Mouse (Mus musculus): ENCODE data around the gene Hspbap1. TPM values are rescaled to one million over a fixed set of nuclear protein-coding genes. Genes with fewer than 3 reads are reported as not detected.

Gene Hspbap1
- total and polyA plus RNA-seq, 3 experiments = 13.6 to 15.9 (median 15.3) TPM

DNA sequence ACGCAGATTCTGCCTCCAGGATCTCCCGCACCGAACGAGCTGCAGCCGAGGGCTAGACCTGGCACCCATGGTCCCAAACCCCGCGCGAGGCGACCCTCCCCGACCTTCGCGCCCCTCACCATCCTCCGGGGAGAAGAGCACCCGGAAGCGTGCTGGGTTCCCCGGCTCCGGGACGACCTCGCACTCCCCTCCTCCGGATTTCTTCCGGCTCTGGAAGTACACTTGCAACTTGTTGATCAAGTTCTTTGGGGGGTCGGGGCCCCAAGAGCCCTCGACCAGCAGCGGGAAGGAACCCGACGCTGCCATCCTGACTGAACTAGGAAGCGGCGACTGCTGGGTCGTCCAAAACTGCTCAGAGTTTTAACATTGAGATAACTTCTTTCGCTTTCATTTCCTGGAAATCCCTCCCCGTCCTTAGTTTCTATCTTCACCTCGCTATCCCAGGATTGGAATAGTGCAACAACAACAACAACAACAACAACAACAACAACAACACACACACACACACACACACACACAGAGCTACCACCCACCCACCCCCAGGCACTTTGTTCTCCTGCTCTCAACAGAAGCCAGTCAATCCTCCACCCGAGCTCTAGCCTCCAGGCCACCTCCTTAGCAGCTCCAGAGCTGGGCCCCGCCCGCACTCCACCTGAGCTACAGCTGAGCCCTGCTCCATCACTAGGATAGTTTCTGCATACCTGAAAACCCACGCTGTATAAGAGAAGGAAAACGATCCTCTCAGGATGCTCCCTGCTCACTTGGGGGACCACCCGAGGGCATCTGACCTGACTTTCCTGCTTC lies 101.1 kb downstream of the Hspbap1 start, which contains the start of gene Parp14:
Gene Parp14 (minus strand): TSS at position 497 of the 804 bp plus-strand sequence.
- Histone ChIP-seq H3K79me2 (replicated peaks; ENCODE audit: control insufficient read depth, extremely low read depth, insufficient read depth, poor library complexity, severe bottlenecking) (no peaks in the 10 kb centered on the region), H3K27me3 (replicated peaks) (peaks cover 3% of the 10 kb centered on the region), H3K27ac (ENCODE audit: insufficient read depth, low read depth) (peak within 1 kb of the TSS; percentile 27; the same call in 1 of the 2 replicates), H3K36me3 (replicated peaks in 1 of 2; ENCODE audit: control insufficient read depth in 1 of 2, insufficient read depth in 1 of 2, low read length in 1 of 2) (no peaks in the 10 kb centered on the region), H3K9ac (ENCODE audit: insufficient read depth, low read depth) (peak within 1 kb of the TSS; percentile 66), H3K4me1 (ENCODE audit: control insufficient read depth in 1 of 2, insufficient read depth in 2 of 2) (peaks cover 5 to 39% of the 10 kb centered on the region in 2 experiments), H3K9me3 (replicated peaks; ENCODE audit: low read length) (peaks cover 3% of the 10 kb centered on the region), H3K4me2 (ENCODE audit: insufficient read depth, low read depth, poor library complexity, severe bottlenecking) (peak within 1 kb of the TSS; percentile 97), H3K4me3 (replicated peaks in 1 of 3; ENCODE audit: low read depth in 2 of 3, low read length in 2 of 3, poor library complexity in 1 of 3) (peak within 1 kb of the TSS; percentile 75 to 83 (median 82))
- no peak for DNase-seq (ENCODE audit: extremely low read depth)
- in situ Hi-C loops (cut with MboI; ENCODE audit: low pct_ligation_motif_present, low pct_unique_long_range_greater_than_20kb, low sequenced_read_pairs) (loop anchor here (5.0 kb wide), 1 partner anchor 66 kb away; the partner anchor contains the start of genes Dtx3l and Parp9), dilution Hi-C loops (cut with MboI; ENCODE audit: extremely low pct_ligation_motif_present, extremely low pct_unique_long_range_greater_than_20kb, low sequenced_read_pairs) (no loop called here)
- no peak for TF ChIP-seq NRF1 (IDR thresholded peaks at IDR 0.05; ENCODE audit: low read depth, low read length)
- TF ChIP-seq MYC (IDR thresholded peaks at IDR 0.05; ENCODE audit: low read depth, low read length) = no peak
- no peak for TF ChIP-seq SMC3 (IDR thresholded peaks at IDR 0.05; ENCODE audit: low read depth, low read length)
- no peak for TF ChIP-seq ETS1 (conservative IDR thresholded peaks at IDR 0.05; ENCODE audit: low read depth, low read length)
- TF ChIP-seq TBP (conservative IDR thresholded peaks at IDR 0.05; ENCODE audit: low read depth, low read length) = peak; percentile 64; the same call in 1 of the 2 replicates
- TF ChIP-seq USF2 (conservative IDR thresholded peaks at IDR 0.05; ENCODE audit: low read depth, low read length) = no peak
- no peak for TF ChIP-seq ZNF384 (IDR thresholded peaks at IDR 0.05; ENCODE audit: low read depth, low read length)
- peak; percentile 3; the same call in 1 of the 2 replicates for TF ChIP-seq NELFE (IDR thresholded peaks at IDR 0.05; ENCODE audit: low read depth, low read length)
- no peak for TF ChIP-seq POLR2AphosphoS2 (IDR thresholded peaks at IDR 0.05; ENCODE audit: low read depth, low read length)
- TF ChIP-seq EP300 (IDR thresholded peaks at IDR 0.05; ENCODE audit: low read length) = no peak
- no peak; the same call in 1 of the 2 replicates for TF ChIP-seq IRF4 (IDR thresholded peaks at IDR 0.05; ENCODE audit: low read depth, low read length)
- TF ChIP-seq HCFC1 (IDR thresholded peaks at IDR 0.05; ENCODE audit: low read depth, low read length) = no peak
- no peak for TF ChIP-seq BHLHE40 (IDR thresholded peaks at IDR 0.05; ENCODE audit: low read depth, low read length)
- TF ChIP-seq E2F4 (IDR thresholded peaks at IDR 0.05; ENCODE audit: insufficient replicate concordance, low read depth, low read length) = no peak
- no peak for TF ChIP-seq CHD2 (IDR thresholded peaks at IDR 0.05; ENCODE audit: low read length)
- no peak for TF ChIP-seq ZKSCAN1 (IDR thresholded peaks at IDR 0.05; ENCODE audit: borderline replicate concordance, low read depth, low read length)
- TF ChIP-seq MAFK (IDR thresholded peaks at IDR 0.05; ENCODE audit: insufficient replicate concordance, low read length) = no peak
- no peak for TF ChIP-seq CTCF (conservative IDR thresholded peaks at IDR 0.05 in 1 of 2, IDR thresholded peaks at IDR 0.05 in 1 of 2; ENCODE audit: low read depth in 2 of 2, low read length in 2 of 2)
- peak; percentile 56 for TF ChIP-seq MXI1 (IDR thresholded peaks at IDR 0.05; ENCODE audit: low read depth, low read length)
- TF ChIP-seq PAX5 (IDR thresholded peaks at IDR 0.05; ENCODE audit: low read length) = no peak
- TF ChIP-seq MAX (IDR thresholded peaks at IDR 0.05; ENCODE audit: low read length) = no peak; the same call in 1 of the 2 replicates
- TF ChIP-seq MAZ (IDR thresholded peaks at IDR 0.05; ENCODE audit: low read depth, low read length) = peak; percentile 13; the same call in 1 of the 2 replicates
- TF ChIP-seq RAD21 (IDR thresholded peaks at IDR 0.05; ENCODE audit: low read depth, low read length) = no peak
- TF ChIP-seq JUND (conservative IDR thresholded peaks at IDR 0.05; ENCODE audit: low read depth, low read length) = no peak
- no peak for TF ChIP-seq TCF12 (IDR thresholded peaks at IDR 0.05; ENCODE audit: low read depth, low read length)
- no peak for TF ChIP-seq USF1 (IDR thresholded peaks at IDR 0.05; ENCODE audit: low read depth, low read length)
- TF ChIP-seq SIN3A (IDR thresholded peaks at IDR 0.05; ENCODE audit: low read length) = peak; percentile 68; the same call in 1 of the 2 replicates
- no peak for TF ChIP-seq JUN (IDR thresholded peaks at IDR 0.05; ENCODE audit: insufficient read depth, low read depth, low read length)
- TF ChIP-seq ZC3H11A (IDR thresholded peaks at IDR 0.05; ENCODE audit: low read depth, low read length) = no peak
- peak; percentile 72 for TF ChIP-seq UBTF (IDR thresholded peaks at IDR 0.05; ENCODE audit: low read depth, low read length)
- TF ChIP-seq RCOR1 (conservative IDR thresholded peaks at IDR 0.05; ENCODE audit: low read depth, low read length) = no peak
- TF ChIP-seq ELF1 (IDR thresholded peaks at IDR 0.05; ENCODE audit: low read depth, low read length) = peak; percentile 80
- TF ChIP-seq KAT2A (IDR thresholded peaks at IDR 0.05; ENCODE audit: insufficient replicate concordance, low read length) = no peak
- no peak for TF ChIP-seq GABPA (IDR thresholded peaks at IDR 0.05; ENCODE audit: insufficient replicate concordance, low read depth, low read length)
- no peak for TF ChIP-seq MEF2A (IDR thresholded peaks at IDR 0.05; ENCODE audit: borderline replicate concordance, low read depth, low read length)
- TF ChIP-seq ZMIZ1 (IDR thresholded peaks at IDR 0.05; ENCODE audit: low read depth, low read length) = no peak
- TF ChIP-seq POLR2A (IDR thresholded peaks at IDR 0.05; ENCODE audit: low read depth, low read length) = peak; percentile 62
- TF ChIP-seq CHD1 (IDR thresholded peaks at IDR 0.05; ENCODE audit: low read depth, low read length) = no peak

All from CH12.LX (cell line).